Mouse (Mus musculus) brain, embryonic 14.5 days (tissue): ENCODE data around the gene Pcp4l1.

Experiments
- CTCF ChIP-seq: fragments of 200-500 bp; IDR thresholded peaks from 2 replicates; pipeline ENCODE4 v1.5.1; 2012; ENCODE audit warnings: inconsistent platforms, mild to moderate bottlenecking, moderate library complexity, borderline replicate concordance; ENCODE audit not compliant: insufficient read depth, insufficient read length; ENCODE audit errors: extremely low read depth
- POLR2A ChIP-seq: fragments of 200-500 bp; IDR thresholded peaks from 2 replicates; pipeline ENCODE4 v1.6.1; 2012; ENCODE audit warnings: mild to moderate bottlenecking, inconsistent platforms, borderline replicate concordance; ENCODE audit not compliant: poor library complexity, insufficient read depth, insufficient read length, severe bottlenecking; ENCODE audit errors: extremely low read depth

- TF ChIP-seq CTCF, result no peak
- no peak for TF ChIP-seq POLR2A
These were observed 3.8 kb downstream of the Pcp4l1 start for GRCm38 (mm10) chr1:171192283-171192682.
